Mouse (Mus musculus): ENCODE measurements at regions not wholly inside any gene's neighbourhood (a gene's known extent, or its start where the extent isn't known, plus 50 kb on each side); places are given as distances from the start of the nearest gene placed in this dataset.

DNA sequence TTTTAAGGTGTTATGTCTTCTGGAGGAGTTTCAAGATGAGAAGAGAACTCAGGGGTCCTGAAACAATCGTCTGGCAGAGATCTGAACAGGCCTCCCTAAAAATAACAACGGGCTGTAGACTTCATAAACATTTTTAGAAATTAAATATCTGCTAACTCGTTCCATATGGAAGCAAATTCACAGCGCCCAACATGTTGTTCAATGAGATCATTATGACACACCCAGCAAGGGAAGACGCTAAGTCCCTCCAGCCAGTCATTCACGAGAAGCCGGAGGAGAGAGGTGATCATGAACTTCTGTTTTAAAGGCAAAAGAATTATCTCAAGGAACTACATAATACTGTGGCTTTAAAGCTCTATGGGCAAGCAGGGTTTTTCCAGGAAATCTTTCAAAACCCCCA is 334.8 kb downstream of the Efna5 start:
- H3K9ac ChIP-seq = no peak overlapping the region
- ATAC-seq (ENCODE audit: insufficient number of reproducible peaks, insufficient read depth, low FRiP score, low TSS enrichment, low read depth) = no peak
- no peaks in the 10 kb centered on the region for H3K9me3 ChIP-seq
- WGBS = 43% methylated on average over 7 of the region's 7 CpGs
- peaks cover 4% of the 10 kb centered on the region; the same call in 1 of the 2 replicates for H3K27me3 ChIP-seq
- H3K4me2 ChIP-seq = no peak overlapping the region
- peaks cover 14% of the 10 kb centered on the region for H3K4me1 ChIP-seq
- no peak overlapping the region for H3K27ac ChIP-seq
- H3K36me3 ChIP-seq = no peaks in the 10 kb centered on the region
- H3K4me3 ChIP-seq = no peak overlapping the region

DNA sequence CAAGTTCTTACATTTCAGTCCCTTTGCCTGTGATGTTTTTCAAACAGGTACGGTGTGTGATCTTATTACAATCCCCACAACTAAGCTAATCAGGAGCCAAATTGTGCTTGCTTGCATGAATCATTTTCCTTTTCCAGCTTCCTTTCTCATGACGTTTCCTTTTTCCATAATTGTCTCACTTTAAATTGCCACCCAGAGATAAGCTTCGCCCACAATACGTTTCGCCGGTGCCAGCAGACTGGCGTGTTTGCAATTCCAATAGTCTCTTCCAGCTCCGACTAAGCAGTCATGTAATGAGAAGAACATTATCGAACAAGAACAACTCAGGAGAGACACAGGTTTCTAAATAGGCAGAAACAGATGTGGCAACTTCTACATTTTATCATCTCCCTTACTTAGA is 335.8 kb downstream of the Efna5 start:
- ATAC-seq (ENCODE audit: insufficient number of reproducible peaks, insufficient read depth, low FRiP score, low TSS enrichment, low read depth) = no peak
- peak overlapping the region; percentile 37 for H3K4me2 ChIP-seq
- no peaks in the 10 kb centered on the region for H3K36me3 ChIP-seq

GRCm38 (mm10) chr17:62543056-62543975 is 337.8 kb downstream of the Efna5 start:
- Histone ChIP-seq H3K27me3 (peaks cover 4% of the 10 kb centered on the region; the same call in 1 of the 2 replicates), H3K4me1 (peaks cover 14% of the 10 kb centered on the region), H3K36me3 (no peaks in the 10 kb centered on the region), H3K4me2 (peak overlapping the region; percentile 31), H3K27ac (no peak overlapping the region), H3K9me3 (no peaks in the 10 kb centered on the region), H3K4me3 (no peak overlapping the region), H3K9ac (no peak overlapping the region)
- 55% methylated on average over 18 of the region's 18 CpGs for WGBS
- no peak for ATAC-seq (ENCODE audit: insufficient number of reproducible peaks, insufficient read depth, low FRiP score, low TSS enrichment, low read depth)

More for the DNA sequence above, 335.8 kb downstream of the Efna5 start:
- H3K9me3 ChIP-seq = no peaks in the 10 kb centered on the region
- 26% methylated on average over 9 of the region's 9 CpGs for WGBS
- peaks cover 14% of the 10 kb centered on the region for H3K4me1 ChIP-seq
- H3K9ac ChIP-seq = no peak overlapping the region
- H3K4me3 ChIP-seq = no peak overlapping the region
- H3K27ac ChIP-seq = no peak overlapping the region
- peaks cover 4% of the 10 kb centered on the region; the same call in 1 of the 2 replicates for H3K27me3 ChIP-seq

DNA sequence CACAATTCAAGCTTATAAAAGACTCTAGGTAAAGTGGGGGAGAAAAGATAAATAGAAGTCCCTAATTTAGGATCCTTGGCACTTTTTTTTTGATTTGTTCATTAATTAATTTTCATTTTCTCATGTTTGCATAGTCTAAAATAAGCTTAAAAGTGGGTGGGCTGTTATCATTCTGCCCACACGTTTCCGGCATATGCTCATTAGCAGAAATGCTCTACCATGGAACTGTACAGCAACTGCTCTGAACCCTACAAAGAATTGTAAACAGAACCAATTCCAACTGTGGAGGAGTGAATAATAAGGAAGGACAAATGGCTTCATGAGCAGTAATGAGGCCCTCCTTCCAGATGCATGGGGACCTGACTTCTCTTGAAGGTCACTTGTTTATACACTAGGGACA is 351.2 kb downstream of the Efna5 start:
- H3K4me2 ChIP-seq = no peak overlapping the region
- no peaks in the 10 kb centered on the region for H3K4me1 ChIP-seq
- H3K9me3 ChIP-seq = no peaks in the 10 kb centered on the region
- H3K27ac ChIP-seq = no peak overlapping the region
- H3K9ac ChIP-seq = no peak overlapping the region
- H3K4me3 ChIP-seq = no peak overlapping the region
- no peak for ATAC-seq (ENCODE audit: insufficient number of reproducible peaks, insufficient read depth, low FRiP score, low TSS enrichment, low read depth)
- no peaks in the 10 kb centered on the region for H3K27me3 ChIP-seq
- 94% methylated on average over 2 of the region's 2 CpGs for WGBS
- no peaks in the 10 kb centered on the region for H3K36me3 ChIP-seq

DNA sequence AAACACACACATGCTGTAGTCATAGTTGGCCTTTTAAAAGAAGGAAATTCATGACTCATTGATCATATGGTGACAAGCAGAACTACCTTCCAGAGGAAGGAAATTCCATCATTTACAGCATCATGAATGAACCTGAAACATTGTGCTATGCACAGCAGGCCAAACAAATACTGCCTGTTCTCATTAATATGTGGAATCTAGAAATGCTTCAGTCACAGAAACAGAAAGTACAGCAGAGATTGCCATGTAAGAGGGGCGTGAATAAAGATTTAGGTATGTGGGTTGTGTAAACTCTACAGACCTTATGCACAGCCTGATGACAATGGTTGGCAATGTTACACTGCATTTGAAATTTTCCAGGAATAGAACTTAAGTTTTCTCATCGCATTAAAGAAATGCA is 353.6 kb downstream of the Efna5 start:
- Histone ChIP-seq H3K36me3 (no peaks in the 10 kb centered on the region), H3K9ac (no peak overlapping the region), H3K4me2 (no peak overlapping the region), H3K27me3 (no peaks in the 10 kb centered on the region), H3K9me3 (no peaks in the 10 kb centered on the region), H3K4me3 (no peak overlapping the region), H3K4me1 (no peaks in the 10 kb centered on the region), H3K27ac (no peak overlapping the region)
- 82% methylated on average over 2 of the region's 2 CpGs for WGBS
- ATAC-seq (ENCODE audit: insufficient number of reproducible peaks, insufficient read depth, low FRiP score, low TSS enrichment, low read depth) = no peak

GRCm38 (mm10) chr17:62513635-62514034 is 367.5 kb downstream of the Efna5 start:
- no peaks in the 10 kb centered on the region for H3K9me3 ChIP-seq
- H3K27ac ChIP-seq = no peak overlapping the region
- WGBS = 67% methylated on average over 3 of the region's 3 CpGs
- H3K4me2 ChIP-seq = no peak overlapping the region
- peaks cover 13% of the 10 kb centered on the region for H3K4me1 ChIP-seq
- H3K9ac ChIP-seq = no peak overlapping the region
- H3K27me3 ChIP-seq = no peaks in the 10 kb centered on the region
- no peaks in the 10 kb centered on the region for H3K36me3 ChIP-seq
- no peak overlapping the region for H3K4me3 ChIP-seq
- no peak for ATAC-seq (ENCODE audit: insufficient number of reproducible peaks, insufficient read depth, low FRiP score, low TSS enrichment, low read depth)

- Histone ChIP-seq H3K36me3 (no peaks in the 10 kb centered on the region), H3K9me3 (no peaks in the 10 kb centered on the region), H3K27me3 (no peaks in the 10 kb centered on the region), H3K4me1 (peaks cover 15% of the 10 kb centered on the region), H3K4me2 (no peak overlapping the region), H3K4me3 (no peak overlapping the region), H3K27ac (no peak overlapping the region), H3K9ac (no peak overlapping the region)
- WGBS = 85% methylated on average over 4 of the region's 4 CpGs
- ATAC-seq (ENCODE audit: insufficient number of reproducible peaks, insufficient read depth, low FRiP score, low TSS enrichment, low read depth) = no peak
Observed at GRCm38 (mm10) chr17:62510184-62510583, 370.9 kb downstream of the Efna5 start.

DNA sequence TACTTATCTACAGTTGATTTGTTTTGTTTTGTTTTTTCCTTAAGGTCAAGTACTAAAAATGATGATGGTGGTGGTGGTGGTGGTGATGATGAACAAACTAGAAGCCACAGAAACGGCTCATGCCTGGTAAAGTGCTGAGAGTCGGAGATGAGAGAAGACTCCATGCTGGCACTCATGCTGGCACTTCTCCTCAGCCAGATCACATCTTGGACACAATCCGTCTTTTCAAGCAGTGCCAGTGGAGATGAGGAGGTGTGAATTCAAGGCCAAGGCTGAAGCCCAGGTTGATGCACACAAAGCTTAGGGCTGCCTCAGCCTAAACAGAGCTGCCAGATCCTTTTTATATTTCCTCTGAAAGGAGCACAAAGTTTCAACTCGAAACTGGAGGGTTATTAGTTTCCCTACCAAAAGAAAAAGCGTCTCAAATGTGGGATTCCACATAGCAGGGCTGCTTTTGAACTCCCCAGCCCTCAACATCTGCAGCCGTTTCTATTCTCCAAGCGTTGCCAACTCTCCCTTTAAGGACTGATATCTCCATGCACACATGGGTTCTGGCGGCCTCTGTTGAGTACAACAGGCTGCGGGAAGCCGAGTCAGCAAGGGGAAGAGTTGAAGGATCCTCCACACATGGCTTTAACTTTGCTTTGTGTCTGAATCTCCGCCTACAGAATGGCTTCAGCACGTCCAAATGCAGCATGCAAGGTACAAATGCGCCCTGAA is 373.2 kb downstream of the Efna5 start:
- H3K9ac ChIP-seq = no peak overlapping the region
- no peak overlapping the region for H3K4me2 ChIP-seq
- H3K4me3 ChIP-seq = no peak overlapping the region
- H3K4me1 ChIP-seq = peaks cover 15% of the 10 kb centered on the region
- 55% methylated on average over 13 of the region's 13 CpGs for WGBS
- peak overlapping the region; percentile 17; the same call in 1 of the 2 replicates for H3K27ac ChIP-seq
- no peaks in the 10 kb centered on the region for H3K9me3 ChIP-seq
- no peak for ATAC-seq (ENCODE audit: insufficient number of reproducible peaks, insufficient read depth, low FRiP score, low TSS enrichment, low read depth)
- H3K36me3 ChIP-seq = no peaks in the 10 kb centered on the region
- no peaks in the 10 kb centered on the region for H3K27me3 ChIP-seq

GRCm38 (mm10) chr17:62504691-62505090 is 376.4 kb downstream of the Efna5 start:
- no peaks in the 10 kb centered on the region for H3K9me3 ChIP-seq
- H3K27me3 ChIP-seq = no peaks in the 10 kb centered on the region
- no peak for ATAC-seq (ENCODE audit: insufficient number of reproducible peaks, insufficient read depth, low FRiP score, low TSS enrichment, low read depth)
- WGBS = 79% methylated on average over 6 of the region's 6 CpGs
- H3K4me2 ChIP-seq = no peak overlapping the region
- H3K4me3 ChIP-seq = no peak overlapping the region
- no peaks in the 10 kb centered on the region for H3K36me3 ChIP-seq
- H3K27ac ChIP-seq = no peak overlapping the region
- peaks cover 3% of the 10 kb centered on the region; the same call in 1 of the 2 replicates for H3K4me1 ChIP-seq
- no peak overlapping the region for H3K9ac ChIP-seq

DNA sequence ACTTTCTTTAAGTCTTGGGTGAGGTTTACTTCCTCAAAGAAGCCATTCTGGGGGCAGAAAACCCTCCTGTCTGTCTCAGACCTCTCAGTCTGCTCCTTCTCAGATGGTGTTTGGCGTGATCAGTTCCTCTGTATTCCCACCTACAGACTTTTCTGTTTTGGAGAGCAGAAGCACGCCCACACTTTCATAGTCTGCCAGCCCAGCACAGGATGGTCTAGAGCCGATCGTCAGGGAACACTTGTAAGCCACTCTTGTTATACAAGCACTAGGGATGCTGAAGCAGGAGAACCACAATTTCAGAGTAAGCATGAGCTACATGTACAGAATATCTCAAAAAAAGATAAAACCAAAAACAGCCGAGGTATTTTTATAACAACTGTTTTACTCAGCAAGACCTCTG is 410.4 kb downstream of the Efna5 start:
- H3K36me3 ChIP-seq = no peaks in the 10 kb centered on the region
- no peak overlapping the region for H3K4me3 ChIP-seq
- H3K9me3 ChIP-seq = no peaks in the 10 kb centered on the region
- H3K9ac ChIP-seq = no peak overlapping the region
- ATAC-seq (ENCODE audit: insufficient number of reproducible peaks, insufficient read depth, low FRiP score, low TSS enrichment, low read depth) = no peak
- H3K27ac ChIP-seq = no peak overlapping the region
- no peak overlapping the region for H3K4me2 ChIP-seq
- WGBS = 79% methylated on average over 5 of the region's 5 CpGs
- H3K4me1 ChIP-seq = 0 out of 2 replicates have a peak, but pooled peaks cover 3% of the 10 kb centered on the region
- no peaks in the 10 kb centered on the region for H3K27me3 ChIP-seq

DNA sequence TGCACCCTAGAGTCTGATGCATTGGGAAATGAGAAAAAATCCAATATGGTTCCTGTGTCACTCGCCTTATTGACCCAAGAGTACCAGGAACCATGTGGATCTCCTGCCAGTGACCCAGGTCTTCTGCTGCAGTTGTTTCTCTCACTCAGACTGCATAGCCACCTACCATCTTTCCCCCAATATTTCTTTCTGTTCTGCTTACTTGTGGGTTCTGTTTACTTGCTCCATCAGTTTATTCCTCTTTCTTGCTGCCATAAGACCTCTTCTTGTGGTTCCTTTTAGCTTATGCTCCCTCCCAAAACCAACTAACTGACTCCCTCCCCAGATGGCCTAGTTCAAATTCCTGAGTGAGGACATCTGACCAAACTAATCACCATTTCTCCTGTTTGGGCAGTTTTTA is 411.8 kb downstream of the Efna5 start:
- 100% methylated on average over 1 of the region's 1 CpGs for WGBS
- Histone ChIP-seq H3K4me1 (peaks cover 6% of the 10 kb centered on the region; the same call in 1 of the 2 replicates), H3K9me3 (no peaks in the 10 kb centered on the region), H3K4me3 (no peak overlapping the region), H3K4me2 (no peak overlapping the region), H3K9ac (no peak overlapping the region), H3K27ac (no peak overlapping the region), H3K27me3 (no peaks in the 10 kb centered on the region), H3K36me3 (no peaks in the 10 kb centered on the region)
- ATAC-seq (ENCODE audit: insufficient number of reproducible peaks, insufficient read depth, low FRiP score, low TSS enrichment, low read depth) = no peak

DNA sequence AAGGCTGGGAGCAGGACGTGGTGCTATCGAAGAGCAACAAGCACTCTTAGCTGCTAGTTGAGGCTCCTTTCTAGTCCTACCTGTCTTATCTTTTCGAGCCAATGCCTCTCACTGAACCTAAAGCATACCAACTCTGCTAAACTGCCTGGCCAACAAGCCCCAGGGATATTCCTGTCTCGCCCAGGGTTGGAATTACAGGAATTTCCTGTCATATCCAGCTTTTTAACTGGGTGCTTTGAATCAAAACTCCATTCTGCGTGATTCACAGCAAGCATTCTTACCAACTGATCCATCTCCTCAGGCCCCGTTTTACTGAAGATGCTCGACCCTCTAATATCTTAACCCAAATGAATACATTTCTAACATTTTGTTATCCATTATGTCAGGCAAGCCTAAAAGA is 412.3 kb downstream of the Efna5 start:
- no peak overlapping the region for H3K9ac ChIP-seq
- H3K27ac ChIP-seq = no peak overlapping the region
- no peaks in the 10 kb centered on the region for H3K36me3 ChIP-seq
- H3K27me3 ChIP-seq = no peaks in the 10 kb centered on the region
- no peak for ATAC-seq (ENCODE audit: insufficient number of reproducible peaks, insufficient read depth, low FRiP score, low TSS enrichment, low read depth)
- H3K4me2 ChIP-seq = no peak overlapping the region
- H3K4me3 ChIP-seq = no peak overlapping the region
- peaks cover 6% of the 10 kb centered on the region; the same call in 1 of the 2 replicates for H3K4me1 ChIP-seq
- 62% methylated on average over 7 of the region's 7 CpGs for WGBS
- no peaks in the 10 kb centered on the region for H3K9me3 ChIP-seq

All from embryonic facial prominence, embryonic 13.5 days (tissue).